Mouse (Mus musculus) heart, embryonic 16.5 days (tissue): ENCODE data around the gene Zpbp2. TPM values are rescaled to one million over a fixed set of nuclear protein-coding genes. Genes with fewer than 3 reads are reported as not detected.

ENCODE experiments used
- ATAC-seq: fragments of 200-750 bp; cut with Nextera tagmentation; replicated peaks from 2 replicates; pipeline ENCODE4 v1.8.0; 2017; ENCODE audit warnings: moderate number of reproducible peaks; ENCODE audit not compliant: insufficient read depth, low FRiP score; ENCODE audit errors: extremely low read depth
- H3K27ac ChIP-seq: fragments of 300-500 bp; sonication (generic); 2 replicates; pipeline ENCODE4 v1.5.1; 2014; ENCODE audit warnings: mild to moderate bottlenecking, low read length, control low read depth, moderate library complexity
- H3K27me3 ChIP-seq: fragments of 300-500 bp; sonication (generic); 2 replicates; pipeline ENCODE4 v1.6.1; 2014; ENCODE audit warnings: low read length, mixed read lengths; ENCODE audit not compliant: control insufficient read depth, insufficient read depth
- H3K36me3 ChIP-seq: fragments of 300-500 bp; sonication (generic); 2 replicates; pipeline ENCODE4 v1.6.1; 2014; ENCODE audit not compliant: control insufficient read depth, insufficient read depth
- H3K4me1 ChIP-seq: fragments of 300-500 bp; sonication (generic); 2 replicates; pipeline ENCODE4 v1.6.1; 2014; ENCODE audit warnings: low read length, mixed read lengths; ENCODE audit not compliant: control insufficient read depth, insufficient read depth
- H3K4me2 ChIP-seq: fragments of 300-500 bp; sonication (generic); 2 replicates; pipeline ENCODE4 v1.6.1; 2014; ENCODE audit warnings: low read depth, mild to moderate bottlenecking, control low read depth, low read length
- H3K4me3 ChIP-seq: fragments of 300-500 bp; sonication (generic); 2 replicates; pipeline ENCODE4 v1.5.1; 2014; ENCODE audit warnings: mild to moderate bottlenecking, control low read depth, low read length
- H3K9ac ChIP-seq: fragments of 300-500 bp; sonication (generic); 2 replicates; pipeline ENCODE4 v1.6.1; 2014; ENCODE audit warnings: low read length, control low read depth
- H3K9me3 ChIP-seq: fragments of 300-500 bp; sonication (generic); replicated peaks from 2 replicates; pipeline ENCODE4 v1.6.1; 2016; ENCODE audit warnings: low read length; ENCODE audit not compliant: control insufficient read depth
- WGBS: fragments of 180-500 bp; shearing (Covaris S2); extraction: QIAGEN DNeasy Blood & Tissue Kit; methylation state at CpG from one replicate; pipeline ENCODE4 v1.1.7; 2014; 5-methylcytosine and 5-hydroxymethylcytosine counted together
- polyA plus RNA-seq: library from polyadenylated mRNA; unstranded; fragments of >200 nt; fragmentation: Nextera tagmentation; extraction: Ambion mirVana; gene quantifications from 2 replicates; pipeline ENCODE4 v1.2.1, GENCODE M21; 2015

The Zpbp2 gene
- 0.42 and 0.62 TPM in 2 replicates for polyA plus RNA-seq

- 0 out of 2 replicates have a peak, but pooled peaks cover 3% of the 10 kb centered on the region for H3K9me3 ChIP-seq
- 1% methylated on average over 51 of the region's 51 CpGs for WGBS
- H3K27ac ChIP-seq, result peak within 1 kb of the TSS; percentile 82
- H3K36me3 ChIP-seq, result no peaks in the 10 kb centered on the region
- H3K4me3 ChIP-seq, result peak within 1 kb of the TSS; percentile 91
- peak within 1 kb of the TSS; percentile 88 for H3K9ac ChIP-seq
- peaks cover 8% of the 10 kb centered on the region for H3K4me1 ChIP-seq
- peak within 1 kb of the TSS; percentile 81 for H3K4me2 ChIP-seq
- peak; percentile 97 for ATAC-seq
- peaks cover 29% of the 10 kb centered on the region for H3K27me3 ChIP-seq
Observed at GRCm38 (mm10) chr11:98550975-98551828, at the start of gene Zpbp2. Gene Zpbp2, plus strand, starts transcription at chr11:98551097.

GRCm38 (mm10) chr11:98504926-98505325 lies 46.0 kb upstream of the Zpbp2 start:
- Histone ChIP-seq H3K4me1 (peaks cover 8% of the 10 kb centered on the region), H3K27me3 (no peaks in the 10 kb centered on the region; the same call in 1 of the 2 replicates), H3K4me3 (no peak overlapping the region), H3K27ac (no peak overlapping the region), H3K9ac (no peak overlapping the region), H3K4me2 (no peak overlapping the region), H3K9me3 (no peaks in the 10 kb centered on the region), H3K36me3 (no peaks in the 10 kb centered on the region)
- no peak for ATAC-seq
- WGBS, result 60% methylated on average over 3 of the region's 3 CpGs

- Histone ChIP-seq H3K27ac (peak overlapping the region; percentile 90), H3K4me3 (no peak overlapping the region), H3K9me3 (no peaks in the 10 kb centered on the region), H3K36me3 (no peaks in the 10 kb centered on the region), H3K27me3 (no peaks in the 10 kb centered on the region), H3K9ac (no peak overlapping the region), H3K4me1 (peaks cover 11% of the 10 kb centered on the region), H3K4me2 (peak overlapping the region; percentile 37; the same call in 1 of the 2 replicates)
- ATAC-seq, result peak; percentile 97
- 25% methylated on average over 7 of the region's 7 CpGs for WGBS
Observed at GRCm38 (mm10) chr11:98509434-98509833, 41.5 kb upstream of the Zpbp2 start.

- no peaks in the 10 kb centered on the region for H3K9me3 ChIP-seq
- no peaks in the 10 kb centered on the region for H3K27me3 ChIP-seq
- ATAC-seq, result no peak
- H3K9ac ChIP-seq, result no peak overlapping the region
- H3K27ac ChIP-seq, result peak overlapping the region; percentile 90
- H3K4me3 ChIP-seq, result no peak overlapping the region
- H3K4me1 ChIP-seq, result peaks cover 11% of the 10 kb centered on the region
- WGBS, result 81% methylated on average over 8 of the region's 8 CpGs
- H3K4me2 ChIP-seq, result peak overlapping the region; percentile 10; the same call in 1 of the 2 replicates
- H3K36me3 ChIP-seq, result no peaks in the 10 kb centered on the region
Observed at GRCm38 (mm10) chr11:98510125-98510524, 40.8 kb upstream of the Zpbp2 start.

GRCm38 (mm10) chr11:98512881-98513280 lies 38.0 kb upstream of the Zpbp2 start:
- ATAC-seq, result no peak
- Histone ChIP-seq H3K9ac (no peak overlapping the region), H3K27me3 (no peaks in the 10 kb centered on the region), H3K4me2 (no peak overlapping the region), H3K4me1 (peaks cover 11% of the 10 kb centered on the region), H3K36me3 (no peaks in the 10 kb centered on the region), H3K9me3 (no peaks in the 10 kb centered on the region), H3K4me3 (no peak overlapping the region), H3K27ac (no peak overlapping the region)
- 90% methylated on average over 13 of the region's 13 CpGs for whole genome bisulfite sequencing

- Histone ChIP-seq H3K9ac (no peak overlapping the region), H3K4me2 (no peak overlapping the region), H3K27me3 (no peaks in the 10 kb centered on the region), H3K27ac (no peak overlapping the region), H3K36me3 (no peaks in the 10 kb centered on the region), H3K4me3 (no peak overlapping the region), H3K9me3 (no peaks in the 10 kb centered on the region), H3K4me1 (peaks cover 11% of the 10 kb centered on the region)
- no peak for ATAC-seq
- WGBS, result 70% methylated on average over 6 of the region's 6 CpGs
Observed at GRCm38 (mm10) chr11:98513356-98513936, 37.5 kb upstream of the Zpbp2 start.

GRCm38 (mm10) chr11:98520468-98520867 lies 30.4 kb upstream of the Zpbp2 start:
- H3K4me2 ChIP-seq, result no peak overlapping the region
- H3K4me3 ChIP-seq, result no peak overlapping the region

GRCm38 (mm10) chr11:98525140-98525539 lies 25.8 kb upstream of the Zpbp2 start:
- 0 out of 2 replicates have a peak, but pooled peaks cover 2% of the 10 kb centered on the region for H3K27me3 ChIP-seq
- H3K4me3 ChIP-seq, result no peak overlapping the region
- no peak overlapping the region for H3K27ac ChIP-seq
- H3K4me1 ChIP-seq, result no peaks in the 10 kb centered on the region
- H3K9me3 ChIP-seq, result no peaks in the 10 kb centered on the region
- no peak overlapping the region for H3K9ac ChIP-seq
- whole genome bisulfite sequencing, result 44% methylated on average over 4 of the region's 4 CpGs
- H3K36me3 ChIP-seq, result no peaks in the 10 kb centered on the region
- ATAC-seq, result no peak
- H3K4me2 ChIP-seq, result no peak overlapping the region

More at GRCm38 (mm10) chr11:98520468-98520867, 30.4 kb upstream of the Zpbp2 start:
- 50% methylated on average over 10 of the region's 10 CpGs for WGBS
- Histone ChIP-seq H3K27me3 (no peaks in the 10 kb centered on the region), H3K36me3 (no peaks in the 10 kb centered on the region), H3K27ac (no peak overlapping the region), H3K9ac (no peak overlapping the region), H3K4me1 (no peaks in the 10 kb centered on the region), H3K9me3 (no peaks in the 10 kb centered on the region)
- ATAC-seq, result no peak
